Mouse (Mus musculus) CH12.LX (cell line): ENCODE measurements around the gene C1qtnf7. TPM values are rescaled to one million over a fixed set of nuclear protein-coding genes. Genes with fewer than 3 reads are reported as not detected.

Experiments
- DNase-seq: peaks from one replicate; pipeline ENCODE4 v3.0.0-alpha.2; 2013; ENCODE audit errors: extremely low read depth
- H3K27ac ChIP-seq: 2 replicates; pipeline ENCODE4 v1.5.1; 2012; ENCODE audit warnings: low read depth, mild to moderate bottlenecking, control low read depth, moderate library complexity; ENCODE audit not compliant: insufficient read depth
- H3K27me3 ChIP-seq: replicated peaks from 2 replicates; pipeline ENCODE3; 2012; ENCODE audit warnings: inconsistent platforms
- H3K36me3 ChIP-seq, 2 experiments: replicated peaks in 1 of 2; 2 replicates each; pipeline versions ENCODE3 to v1.6.1; 2012; ENCODE audit warnings: inconsistent platforms in 1 of 2, low read length in 1 of 2, mild to moderate bottlenecking in 1 of 2, mixed read lengths in 1 of 2, moderate library complexity in 1 of 2; ENCODE audit not compliant: control insufficient read depth in 1 of 2, insufficient read depth in 1 of 2
- H3K4me1 ChIP-seq, 2 experiments: 2 replicates each; pipeline ENCODE4 v1.6.1; 2012; ENCODE audit warnings: inconsistent platforms in 1 of 2, moderate library complexity in 1 of 2; ENCODE audit not compliant: insufficient read depth in 2 of 2, control insufficient read depth in 1 of 2
- H3K4me2 ChIP-seq: 2 replicates; pipeline ENCODE4 v1.6.1; 2012; ENCODE audit warnings: low read depth, mild to moderate bottlenecking, control low read depth; ENCODE audit not compliant: poor library complexity, insufficient read depth, severe bottlenecking
- H3K4me3 ChIP-seq, 3 experiments: fragments of 150-350 bp in 1 of 3; sonication (generic) in 1 of 3; replicated peaks in 1 of 3; 2 replicates each; pipeline versions ENCODE3 to v1.5.1; 2011 to 2012; ENCODE audit warnings: low read depth in 2 of 3, low read length in 2 of 3, mild to moderate bottlenecking in 2 of 3, moderate library complexity in 2 of 3, control low read depth in 1 of 3, improper control_type of control experiment in 1 of 3, inconsistent platforms in 1 of 3, mixed read lengths in 1 of 3; ENCODE audit not compliant: poor library complexity in 1 of 3
- H3K79me2 ChIP-seq: replicated peaks from 2 replicates; pipeline ENCODE4 v1.6.1; 2012; ENCODE audit warnings: mild to moderate bottlenecking, moderate library complexity; ENCODE audit not compliant: control insufficient read depth, poor library complexity, insufficient read depth, severe bottlenecking; ENCODE audit errors: extremely low read depth
- H3K9ac ChIP-seq: 2 replicates; pipeline ENCODE4 v1.6.1; 2012; ENCODE audit warnings: low read depth, mild to moderate bottlenecking, control low read depth, moderate library complexity; ENCODE audit not compliant: insufficient read depth
- H3K9me3 ChIP-seq: replicated peaks from 2 replicates; pipeline ENCODE3; 2012; ENCODE audit warnings: low read length, inconsistent platforms, mixed read lengths
- BHLHE40 ChIP-seq: IDR thresholded peaks from 2 replicates; pipeline ENCODE4 v1.6.1; 2011; ENCODE audit warnings: mild to moderate bottlenecking, low read depth, low read length, improper control_type of control experiment
- CHD2 ChIP-seq: IDR thresholded peaks from 2 replicates; pipeline ENCODE4 v1.6.1; 2011; ENCODE audit warnings: low read length, improper control_type of control experiment
- CTCF ChIP-seq, 2 experiments: IDR thresholded peaks in 1 of 2; conservative IDR thresholded peaks in 1 of 2; 2 replicates each; pipeline ENCODE4 v1.5.1; 2011 to 2012; ENCODE audit warnings: low read depth in 2 of 2, low read length in 2 of 2, improper control_type of control experiment in 1 of 2, inconsistent platforms in 1 of 2, mild to moderate bottlenecking in 1 of 2, moderate library complexity in 1 of 2
- ELF1 ChIP-seq: IDR thresholded peaks from 2 replicates; pipeline ENCODE4 v1.6.1; 2014; ENCODE audit warnings: low read depth, mild to moderate bottlenecking, inconsistent platforms, low read length, improper control_type of control experiment
- EP300 ChIP-seq: IDR thresholded peaks from 2 replicates; pipeline ENCODE4 v1.6.1; 2011; ENCODE audit warnings: low read length, improper control_type of control experiment
- ETS1 ChIP-seq: conservative IDR thresholded peaks from 2 replicates; pipeline ENCODE4 v1.6.1; 2012; ENCODE audit warnings: low read depth, mild to moderate bottlenecking, inconsistent platforms, low read length, improper control_type of control experiment, moderate library complexity
- GABPA ChIP-seq: IDR thresholded peaks from 2 replicates; pipeline ENCODE4 v1.6.1; 2012; ENCODE audit warnings: low read depth, low read length, improper control_type of control experiment, inconsistent platforms; ENCODE audit not compliant: insufficient replicate concordance
- HCFC1 ChIP-seq: IDR thresholded peaks from 2 replicates; pipeline ENCODE4 v1.6.1; 2012; ENCODE audit warnings: low read depth, mild to moderate bottlenecking, inconsistent platforms, low read length, improper control_type of control experiment
- IRF4 ChIP-seq: IDR thresholded peaks from 2 replicates; pipeline ENCODE4 v1.6.1; 2014; ENCODE audit warnings: low read depth, mild to moderate bottlenecking, inconsistent platforms, low read length, improper control_type of control experiment
- JUN ChIP-seq: IDR thresholded peaks from 2 replicates; pipeline ENCODE4 v1.6.1; 2011; ENCODE audit warnings: low read depth, mild to moderate bottlenecking, low read length, improper control_type of control experiment, moderate library complexity; ENCODE audit not compliant: insufficient read depth
- MAZ ChIP-seq: IDR thresholded peaks from 2 replicates; pipeline ENCODE4 v1.6.1; 2012; ENCODE audit warnings: low read depth, mild to moderate bottlenecking, inconsistent platforms, low read length, improper control_type of control experiment, moderate library complexity
- MYC ChIP-seq: IDR thresholded peaks from 2 replicates; pipeline ENCODE4 v1.6.1; 2011; ENCODE audit warnings: low read depth, mild to moderate bottlenecking, improper control_type of control experiment, low read length
- PAX5 ChIP-seq: IDR thresholded peaks from 2 replicates; pipeline ENCODE4 v1.6.1; 2012; ENCODE audit warnings: low read length, inconsistent platforms, mixed read lengths
- RCOR1 ChIP-seq: conservative IDR thresholded peaks from 2 replicates; pipeline ENCODE4 v1.6.1; 2012; ENCODE audit warnings: low read depth, mild to moderate bottlenecking, inconsistent platforms, low read length, improper control_type of control experiment
- UBTF ChIP-seq: IDR thresholded peaks from 2 replicates; pipeline ENCODE4 v1.6.1; 2012; ENCODE audit warnings: low read depth, mild to moderate bottlenecking, inconsistent platforms, low read length, improper control_type of control experiment, moderate library complexity
- USF2 ChIP-seq: conservative IDR thresholded peaks from 2 replicates; pipeline ENCODE4 v1.6.1; 2011; ENCODE audit warnings: low read depth, low read length, improper control_type of control experiment
- ZC3H11A ChIP-seq: IDR thresholded peaks from 2 replicates; pipeline ENCODE4 v1.6.1; 2012; ENCODE audit warnings: low read depth, mild to moderate bottlenecking, inconsistent platforms, low read length, improper control_type of control experiment
- ZNF384 ChIP-seq: IDR thresholded peaks from 2 replicates; pipeline ENCODE4 v1.6.1; 2012; ENCODE audit warnings: low read depth, low read length, improper control_type of control experiment, inconsistent platforms
- dilution Hi-C: fragments of 300-500 bp; cut with MboI; formaldehyde crosslinking; loops from 2 replicates; pipeline ENCODE4 v1.14.3; 2020; ENCODE audit warnings: low sequenced_read_pairs; ENCODE audit not compliant: extremely low pct_unique_long_range_greater_than_20kb, extremely low pct_ligation_motif_present
- in situ Hi-C: fragments of 300-500 bp; cut with MboI; formaldehyde crosslinking; loops from 3 replicates; pipeline ENCODE4 v1.14.3; 2019; ENCODE audit warnings: low sequenced_read_pairs, low pct_ligation_motif_present, low pct_unique_long_range_greater_than_20kb, mixed read lengths
- polyA plus RNA-seq: library from polyadenylated mRNA; unstranded; fragments of >175 nt; gene quantifications from 2 replicates; pipeline ENCODE4 v1.2.1, GENCODE M21; 2012; ENCODE audit warnings: low read depth; ENCODE audit not compliant: insufficient read length
- total RNA-seq, 2 experiments: library from RNA; depleted of rRNA; stranded (reverse); fragments of 300-350 nt in 1 of 2; fragments of >200 nt in 1 of 2; gene quantifications; 2 replicates each; pipeline ENCODE4 v1.2.3; 2012 to 2014

C1qtnf7 gene
- total and polyA plus RNA-seq, 3 experiments, result not detected

GRCm38 (mm10) chr5:43480046-43480445, 35.3 kb upstream of the C1qtnf7 start:
- Histone ChIP-seq H3K9me3 (no peaks in the 10 kb centered on the region), H3K27ac (no peak overlapping the region), H3K4me3 (no peak overlapping the region), H3K4me2 (no peak overlapping the region), H3K36me3 (no peaks in the 10 kb centered on the region), H3K27me3 (no peaks in the 10 kb centered on the region), H3K9ac (no peak overlapping the region), H3K79me2 (no peaks in the 10 kb centered on the region), H3K4me1 (peaks cover 4 to 28% of the 10 kb centered on the region in 2 experiments)
- TF ChIP-seq ZNF384 (no peak), CTCF (conservative IDR thresholded peaks at IDR 0.05 in 1 of 2, IDR thresholded peaks at IDR 0.05 in 1 of 2; ENCODE audit: low read depth in 2 of 2, low read length in 2 of 2) (no peak), GABPA (no peak), BHLHE40 (no peak), CHD2 (no peak), IRF4 (no peak), JUN (no peak)
- dilution Hi-C loops, result no loop called here
- no peak for DNase-seq
- in situ Hi-C loops, result no loop called here

GRCm38 (mm10) chr5:43480786-43481185, 34.6 kb upstream of the C1qtnf7 start:
- dilution Hi-C loops (no loop called here), in situ Hi-C loops (no loop called here)
- Histone ChIP-seq H3K27ac (no peak overlapping the region), H3K36me3 (no peaks in the 10 kb centered on the region), H3K79me2 (no peaks in the 10 kb centered on the region), H3K9me3 (no peaks in the 10 kb centered on the region), H3K4me3 (no peak overlapping the region), H3K4me1 (peaks cover 0 to 20% of the 10 kb centered on the region in 2 experiments; a peak in 3 of 4 replicates), H3K4me2 (no peak overlapping the region), H3K9ac (no peak overlapping the region), H3K27me3 (no peaks in the 10 kb centered on the region)
- no peak for DNase-seq
- TF ChIP-seq UBTF, result no peak
- TF ChIP-seq ETS1, result no peak
- TF ChIP-seq ZC3H11A, result no peak
- no peak for TF ChIP-seq MAZ
- TF ChIP-seq RCOR1, result no peak
- no peak for TF ChIP-seq MYC
- no peak for TF ChIP-seq USF2
- TF ChIP-seq BHLHE40, result no peak
- TF ChIP-seq EP300, result no peak
- no peak for TF ChIP-seq IRF4
- no peak for TF ChIP-seq ELF1
- TF ChIP-seq HCFC1, result no peak
- TF ChIP-seq PAX5, result no peak
